Mouse (Mus musculus) limb, embryonic 13.5 days (tissue): ENCODE measurements around the gene Galk2. TPM values are rescaled to one million over a fixed set of nuclear protein-coding genes. Genes with fewer than 3 reads are reported as not detected.

ENCODE experiments used
- ATAC-seq: fragments of 200-750 bp; cut with Nextera tagmentation; 2 replicates; pipeline ENCODE4 v1.8.0; 2017; ENCODE audit warnings: low read depth, moderate number of reproducible peaks, moderate TSS enrichment; ENCODE audit not compliant: low FRiP score
- H3K27ac ChIP-seq: fragments of 300-500 bp; sonication (generic); 2 replicates; pipeline ENCODE4 v1.5.1; 2015; ENCODE audit warnings: inconsistent platforms, mild to moderate bottlenecking, moderate library complexity
- H3K27me3 ChIP-seq: fragments of 300-500 bp; sonication (generic); 2 replicates; pipeline ENCODE4 v1.6.1; 2015; ENCODE audit warnings: mild to moderate bottlenecking, inconsistent platforms
- H3K36me3 ChIP-seq: fragments of 300-500 bp; sonication (generic); 2 replicates; pipeline ENCODE4 v1.6.1; 2015; ENCODE audit warnings: inconsistent platforms, mild to moderate bottlenecking, moderate library complexity
- H3K4me1 ChIP-seq: fragments of 300-500 bp; sonication (generic); 2 replicates; pipeline ENCODE4 v1.6.1; 2015; ENCODE audit warnings: inconsistent platforms
- H3K4me2 ChIP-seq: fragments of 300-500 bp; sonication (generic); replicated peaks from 2 replicates; pipeline ENCODE4 v1.6.1; 2015; ENCODE audit warnings: inconsistent platforms, mild to moderate bottlenecking, moderate library complexity
- H3K4me3 ChIP-seq: fragments of 300-500 bp; sonication (generic); 2 replicates; pipeline ENCODE4 v1.5.1; 2015; ENCODE audit warnings: moderate library complexity, mild to moderate bottlenecking, inconsistent platforms
- H3K9ac ChIP-seq: fragments of 300-500 bp; sonication (generic); 2 replicates; pipeline ENCODE4 v1.6.1; 2015; ENCODE audit warnings: mild to moderate bottlenecking, inconsistent platforms
- H3K9me3 ChIP-seq: fragments of 300-500 bp; sonication (generic); 2 replicates; pipeline ENCODE4 v1.6.1; 2016; ENCODE audit warnings: inconsistent platforms
- WGBS: fragments of 180-500 bp; shearing (Covaris S2); methylation state at CpG from one replicate; pipeline ENCODE4 v1.1.7; 2015; 5-methylcytosine and 5-hydroxymethylcytosine counted together
- polyA plus RNA-seq: library from polyadenylated mRNA; unstranded; fragments of >200 nt; fragmentation: Nextera tagmentation; extraction: Ambion mirVana; gene quantifications from 2 replicates; pipeline ENCODE4 v1.2.1, GENCODE M21; 2015

Galk2 gene
- polyA plus RNA-seq, 1 experiment from 2014 or later: 44.8 TPM

DNA sequence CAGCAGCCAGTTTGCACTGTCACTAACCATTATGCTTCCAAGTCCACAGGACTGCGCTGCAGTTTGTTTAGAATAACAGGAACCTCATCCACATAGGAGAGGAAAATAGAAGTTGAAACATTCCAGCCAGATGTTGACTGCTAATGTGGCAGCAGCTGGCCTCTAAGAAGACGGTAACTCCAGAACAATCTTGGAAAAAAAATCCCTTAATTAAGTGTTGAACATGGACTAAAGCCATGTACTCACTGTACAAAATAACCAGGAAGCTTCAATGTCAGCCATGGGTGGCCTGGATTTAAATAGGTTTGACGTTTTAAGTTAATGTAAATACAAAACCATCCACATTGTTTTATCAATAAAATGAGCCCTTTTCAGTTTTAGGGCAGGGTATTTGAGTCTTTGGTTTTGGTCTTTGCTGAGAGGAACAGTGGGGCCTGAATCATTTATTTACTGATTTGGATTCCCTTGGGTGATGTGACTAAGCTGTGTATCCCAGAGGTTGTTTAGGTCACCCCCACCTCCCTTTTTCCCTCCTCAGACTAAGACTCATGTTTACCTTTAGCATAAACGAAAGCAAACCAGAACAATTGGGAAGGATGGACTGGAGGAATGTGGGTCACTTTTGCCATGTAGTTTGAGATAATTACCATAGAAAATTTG is 47.6 kb downstream of the Galk2 start:
- H3K9me3 ChIP-seq: no peaks in the 10 kb centered on the region
- WGBS: 70% methylated on average over 4 of the region's 4 CpGs
- H3K4me2 ChIP-seq: no peak overlapping the region
- H3K4me1 ChIP-seq: no peaks in the 10 kb centered on the region
- no peak overlapping the region for H3K9ac ChIP-seq
- H3K27me3 ChIP-seq: no peaks in the 10 kb centered on the region
- H3K27ac ChIP-seq: no peak overlapping the region
- peaks cover 13% of the 10 kb centered on the region; the same call in 1 of the 2 replicates for H3K36me3 ChIP-seq
- ATAC-seq: no peak
- H3K4me3 ChIP-seq: no peak overlapping the region

GRCm38 (mm10) chr2:125907580-125908255 is 48.8 kb downstream of the Galk2 start:
- H3K36me3 ChIP-seq: peaks cover 10% of the 10 kb centered on the region; the same call in 1 of the 2 replicates
- 80% methylated on average over 4 of the region's 4 CpGs for WGBS

GRCm38 (mm10) chr2:125914167-125914566 is 55.3 kb downstream of the Galk2 start:
- H3K9ac ChIP-seq: no peak overlapping the region
- H3K4me2 ChIP-seq: no peak overlapping the region
- no peaks in the 10 kb centered on the region for H3K9me3 ChIP-seq
- ATAC-seq: peak; percentile 53
- 65% methylated on average over 1 of the region's 1 CpGs for WGBS
- peaks cover 25% of the 10 kb centered on the region for H3K4me1 ChIP-seq
- no peaks in the 10 kb centered on the region for H3K36me3 ChIP-seq
- no peak overlapping the region for H3K4me3 ChIP-seq
- no peak overlapping the region for H3K27ac ChIP-seq
- H3K27me3 ChIP-seq: no peaks in the 10 kb centered on the region

More at GRCm38 (mm10) chr2:125907580-125908255, 48.8 kb downstream of the Galk2 start:
- ATAC-seq: no peak
- no peak overlapping the region for H3K4me2 ChIP-seq
- H3K9ac ChIP-seq: no peak overlapping the region
- no peaks in the 10 kb centered on the region for H3K27me3 ChIP-seq
- H3K4me3 ChIP-seq: no peak overlapping the region
- no peaks in the 10 kb centered on the region for H3K4me1 ChIP-seq
- H3K9me3 ChIP-seq: no peaks in the 10 kb centered on the region
- no peak overlapping the region for H3K27ac ChIP-seq

GRCm38 (mm10) chr2:125914713-125915112 is 55.8 kb downstream of the Galk2 start:
- Histone ChIP-seq H3K9me3 (no peaks in the 10 kb centered on the region), H3K4me1 (peaks cover 31% of the 10 kb centered on the region), H3K4me3 (no peak overlapping the region), H3K4me2 (no peak overlapping the region), H3K9ac (no peak overlapping the region), H3K27ac (no peak overlapping the region), H3K27me3 (no peaks in the 10 kb centered on the region), H3K36me3 (no peaks in the 10 kb centered on the region)
- no peak for ATAC-seq

DNA sequence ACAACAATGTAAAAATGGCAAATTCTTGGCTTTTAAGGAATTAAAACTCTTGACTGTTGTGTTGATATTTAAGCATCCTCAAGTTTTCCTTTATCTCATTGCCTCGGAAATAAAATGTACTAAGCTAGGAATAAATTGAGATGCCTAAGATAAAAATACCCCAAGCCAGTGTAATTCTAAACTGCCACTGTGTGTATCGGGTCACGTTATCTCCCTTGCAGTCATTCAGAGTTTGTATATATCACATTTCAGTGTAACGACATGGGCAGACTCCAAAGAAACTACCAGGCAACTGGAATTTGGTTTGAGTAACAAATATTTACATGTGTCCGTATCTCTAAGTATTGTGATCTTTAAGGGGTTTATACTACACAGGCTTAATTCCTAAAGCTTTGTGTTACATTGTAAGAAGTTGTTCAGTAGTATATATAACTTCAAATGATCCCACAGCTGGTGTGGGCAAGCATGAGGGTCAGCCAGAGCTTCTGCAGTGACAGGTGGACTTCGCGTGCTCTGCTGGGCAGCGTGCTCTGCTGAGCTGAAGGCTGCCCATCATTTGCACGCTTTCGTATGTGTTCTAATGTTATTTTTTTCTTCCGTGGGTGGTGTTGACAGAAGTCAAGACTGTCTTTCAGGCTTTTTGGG is 57.9 kb downstream of the Galk2 start:
- Histone ChIP-seq H3K9me3 (no peaks in the 10 kb centered on the region), H3K27me3 (no peaks in the 10 kb centered on the region), H3K27ac (no peak overlapping the region), H3K4me1 (peaks cover 31% of the 10 kb centered on the region), H3K9ac (no peak overlapping the region), H3K4me3 (no peak overlapping the region), H3K4me2 (no peak overlapping the region), H3K36me3 (0 out of 2 replicates have a peak, but pooled peaks cover 2% of the 10 kb centered on the region)
- ATAC-seq: peak; percentile 84
- WGBS: 44% methylated on average over 11 of the region's 11 CpGs

DNA sequence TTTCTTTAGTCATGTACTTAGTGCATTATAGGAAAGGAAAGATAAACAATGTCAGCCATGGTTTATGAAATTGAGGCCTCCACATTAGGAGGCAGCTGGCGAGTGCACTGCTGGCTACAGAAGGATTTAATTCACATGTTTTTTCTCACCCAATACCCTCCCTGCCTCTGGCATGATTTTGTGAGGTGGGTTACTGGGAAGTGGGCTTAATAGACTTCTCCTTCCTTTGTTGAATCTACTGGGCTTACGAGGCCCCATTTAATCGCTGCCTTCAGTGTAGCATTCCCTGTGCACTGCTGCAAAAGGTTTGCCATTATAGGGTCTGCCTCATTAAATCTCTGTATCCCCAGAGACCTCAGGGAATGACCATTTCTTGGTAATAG is 58.4 kb downstream of the Galk2 start:
- Histone ChIP-seq H3K4me3 (no peak overlapping the region), H3K9ac (no peak overlapping the region), H3K4me2 (no peak overlapping the region), H3K9me3 (no peaks in the 10 kb centered on the region), H3K27me3 (no peaks in the 10 kb centered on the region), H3K27ac (no peak overlapping the region), H3K36me3 (0 out of 2 replicates have a peak, but pooled peaks cover 2% of the 10 kb centered on the region), H3K4me1 (peaks cover 31% of the 10 kb centered on the region)
- ATAC-seq: peak; percentile 58
- 22% methylated on average over 3 of the region's 3 CpGs for WGBS

GRCm38 (mm10) chr2:125921273-125921672 is 62.4 kb downstream of the Galk2 start:
- Histone ChIP-seq H3K4me3 (no peak overlapping the region), H3K4me2 (no peak overlapping the region), H3K36me3 (0 out of 2 replicates have a peak, but pooled peaks cover 2% of the 10 kb centered on the region), H3K27me3 (no peaks in the 10 kb centered on the region), H3K9me3 (no peaks in the 10 kb centered on the region), H3K27ac (no peak overlapping the region), H3K9ac (no peak overlapping the region), H3K4me1 (peaks cover 28% of the 10 kb centered on the region)
- ATAC-seq: no peak
- 77% methylated on average over 5 of the region's 5 CpGs for whole genome bisulfite sequencing

DNA sequence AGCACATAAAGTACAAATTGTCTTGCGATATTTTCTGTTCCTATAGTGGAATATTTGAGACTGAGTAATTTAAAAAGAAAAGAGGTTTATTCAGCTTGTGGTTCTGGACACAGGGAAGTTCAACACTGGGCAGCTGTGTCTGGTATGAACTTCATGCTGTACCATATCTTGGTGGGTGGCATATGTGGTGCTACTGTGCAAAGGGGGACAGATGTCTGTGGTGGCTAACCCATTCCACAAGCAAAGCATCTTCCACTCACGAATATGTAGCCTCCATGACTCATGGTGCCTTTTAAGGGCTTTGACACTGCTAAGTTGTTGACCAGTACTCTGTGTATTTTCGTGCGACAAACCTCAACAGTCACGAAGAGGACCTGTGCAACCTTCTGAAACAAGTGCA is 63.2 kb downstream of the Galk2 start:
- Histone ChIP-seq H3K4me2 (no peak overlapping the region), H3K27me3 (no peaks in the 10 kb centered on the region)

GRCm38 (mm10) chr2:125922877-125923276 is 64.0 kb downstream of the Galk2 start:
- Histone ChIP-seq H3K4me2 (no peak overlapping the region), H3K4me3 (no peak overlapping the region), H3K9ac (no peak overlapping the region), H3K36me3 (0 out of 2 replicates have a peak, but pooled peaks cover 2% of the 10 kb centered on the region), H3K9me3 (no peaks in the 10 kb centered on the region), H3K4me1 (peaks cover 14% of the 10 kb centered on the region), H3K27me3 (no peaks in the 10 kb centered on the region), H3K27ac (no peak overlapping the region)
- no peak for ATAC-seq
- WGBS: 69% methylated on average over 4 of the region's 4 CpGs

More for the DNA sequence above, 63.2 kb downstream of the Galk2 start:
- Histone ChIP-seq H3K4me3 (no peak overlapping the region), H3K27ac (no peak overlapping the region), H3K36me3 (0 out of 2 replicates have a peak, but pooled peaks cover 2% of the 10 kb centered on the region), H3K4me1 (peaks cover 22% of the 10 kb centered on the region), H3K9ac (no peak overlapping the region), H3K9me3 (no peaks in the 10 kb centered on the region)
- 91% methylated on average over 5 of the region's 5 CpGs for WGBS
- ATAC-seq: no peak

GRCm38 (mm10) chr2:125923346-125923745 is 64.4 kb downstream of the Galk2 start:
- H3K4me3 ChIP-seq: no peak overlapping the region
- H3K4me1 ChIP-seq: peaks cover 13% of the 10 kb centered on the region; the same call in 1 of the 2 replicates
- no peak overlapping the region for H3K27ac ChIP-seq
- H3K4me2 ChIP-seq: no peak overlapping the region
- no peaks in the 10 kb centered on the region for H3K27me3 ChIP-seq
- no peak overlapping the region for H3K9ac ChIP-seq
- 0 out of 2 replicates have a peak, but pooled peaks cover 2% of the 10 kb centered on the region for H3K36me3 ChIP-seq
- no peak for ATAC-seq
- no peaks in the 10 kb centered on the region for H3K9me3 ChIP-seq
- 88% methylated on average over 5 of the region's 5 CpGs for WGBS

DNA sequence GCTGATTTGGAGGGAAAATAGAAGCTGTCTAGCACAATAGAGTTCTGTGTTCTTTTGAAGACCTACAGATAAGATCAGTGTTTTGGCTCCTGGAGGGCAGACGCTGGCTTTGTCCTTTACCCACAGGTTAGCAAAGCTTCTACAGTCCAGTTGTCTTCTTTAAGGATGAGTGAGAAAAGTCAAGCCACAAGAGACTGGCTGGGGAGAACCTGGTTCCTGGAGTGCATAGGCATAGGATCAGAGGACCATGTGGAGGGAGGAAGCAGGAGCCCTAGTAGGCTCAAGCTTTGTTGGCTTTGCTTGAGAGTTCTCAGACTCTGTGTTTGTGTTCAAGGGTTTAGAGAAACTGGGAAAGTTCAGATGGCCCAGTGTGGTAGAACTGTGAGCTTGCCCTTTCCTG is 65.6 kb downstream of the Galk2 start:
- Histone ChIP-seq H3K4me3 (no peak overlapping the region), H3K4me2 (no peak overlapping the region), H3K27me3 (no peaks in the 10 kb centered on the region), H3K9me3 (no peaks in the 10 kb centered on the region), H3K9ac (no peak overlapping the region), H3K36me3 (0 out of 2 replicates have a peak, but pooled peaks cover 8% of the 10 kb centered on the region), H3K27ac (no peak overlapping the region), H3K4me1 (peaks cover 7% of the 10 kb centered on the region; the same call in 1 of the 2 replicates)
- no peak for ATAC-seq
- WGBS: 71% methylated on average over 1 of the region's 1 CpGs

DNA sequence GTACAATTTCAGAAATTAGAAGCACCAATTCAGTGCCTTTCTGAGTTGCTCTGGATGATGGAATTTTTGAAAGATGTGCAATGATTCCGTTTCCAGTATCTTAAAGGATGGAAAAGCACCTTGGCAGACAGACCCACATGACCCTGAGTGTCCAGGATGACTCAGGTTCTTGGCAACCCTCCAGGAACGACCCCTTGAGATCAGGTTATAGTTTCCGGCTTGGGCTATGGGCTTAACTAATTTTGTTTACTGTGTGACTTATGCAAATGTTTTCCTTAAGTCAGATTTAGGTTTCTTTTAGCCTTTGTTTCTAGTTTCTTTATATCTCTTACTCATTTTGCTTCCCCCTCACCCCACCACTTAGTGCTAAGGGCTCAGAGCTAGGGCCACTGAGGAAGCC is 66.2 kb downstream of the Galk2 start:
- H3K4me2 ChIP-seq: no peak overlapping the region
- H3K4me3 ChIP-seq: no peak overlapping the region
- ATAC-seq: no peak
- 77% methylated on average over 3 of the region's 3 CpGs for WGBS
- no peak overlapping the region for H3K9ac ChIP-seq
- 0 out of 2 replicates have a peak, but pooled peaks cover 11% of the 10 kb centered on the region for H3K36me3 ChIP-seq
- H3K27me3 ChIP-seq: no peaks in the 10 kb centered on the region
- H3K4me1 ChIP-seq: 0 out of 2 replicates have a peak, but pooled peaks cover 6% of the 10 kb centered on the region
- H3K27ac ChIP-seq: no peak overlapping the region
- no peaks in the 10 kb centered on the region for H3K9me3 ChIP-seq
